Mouse (Mus musculus) embryonic fibroblast, embryonic 13.5 days (primary cell): Measurements from ENCODE around the gene Cask.

ENCODE experiments used
- CTCF ChIP-seq: IDR thresholded peaks from 2 replicates; pipeline ENCODE4 v1.5.1; 2011; ENCODE audit warnings: mild to moderate bottlenecking, control low read depth, low read length, moderate library complexity, borderline replicate concordance; ENCODE audit not compliant: insufficient read depth
- POLR2A ChIP-seq: IDR thresholded peaks from 2 replicates; pipeline ENCODE4 v1.6.1; 2011; ENCODE audit warnings: low read depth, mild to moderate bottlenecking, control low read depth, low read length, moderate library complexity

DNA sequence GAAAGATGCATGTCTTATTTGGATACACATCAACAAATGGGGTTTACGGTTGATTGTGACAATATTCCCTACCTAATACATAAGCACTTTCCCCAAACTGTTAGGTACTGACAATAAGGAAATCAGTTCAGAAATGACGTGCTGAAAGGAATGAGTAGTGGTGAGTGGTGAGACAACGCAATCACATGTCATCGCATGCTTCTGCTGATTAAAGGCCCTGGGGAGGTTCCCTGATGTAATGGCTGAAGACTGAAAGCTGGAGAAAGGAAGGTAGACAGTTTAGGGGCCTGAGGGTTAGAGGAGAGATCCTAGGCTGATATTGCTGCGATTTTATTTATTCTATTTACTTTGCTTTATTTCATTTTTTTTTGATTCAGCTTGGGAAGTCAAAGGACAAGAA is 240.1 kb downstream of the Cask start:
- no peak for TF ChIP-seq POLR2A
- TF ChIP-seq CTCF: no peak
